Mouse (Mus musculus) retina, postnatal 1 day (tissue): ENCODE measurements around the gene Pecr.
"Not testable (repeated sequence)": the region's sequence is repeated elsewhere in the genome, so short reads cannot be mapped to it uniquely, and the experiment has no call there.

Experiments used
- DNase-seq: peaks from one replicate; pipeline ENCODE4 v3.0.0-alpha.2; 2012

Gene Pecr

GRCm38 (mm10) chr1:72286904-72287303, 2.8 kb upstream of the Pecr start:
- DNase-seq, result peak; percentile 88

- no peak for DNase-seq
These were observed 425 bp upstream of the Pecr start for GRCm38 (mm10) chr1:72284539-72284938.

- DNase-seq, result no peak
These were observed 1.5 kb downstream of the Pecr start for GRCm38 (mm10) chr1:72282604-72283003.

GRCm38 (mm10) chr1:72278085-72278484, 6.0 kb downstream of the Pecr start:
- DNase-seq, result no peak

- DNase-seq, result no peak
These were observed 21.0 kb downstream of the Pecr start for GRCm38 (mm10) chr1:72263099-72263498.

- no peak for DNase-seq
These were observed 27.5 kb downstream of the Pecr start for GRCm38 (mm10) chr1:72256381-72257256.

- DNase-seq, result no peak
These were observed 28.3 kb downstream of the Pecr start for GRCm38 (mm10) chr1:72255854-72256175.

GRCm38 (mm10) chr1:72255062-72255853, 28.9 kb downstream of the Pecr start:
- peak; percentile 93 for DNase-seq

GRCm38 (mm10) chr1:72254545-72255061, 29.5 kb downstream of the Pecr start:
- peak; percentile 96 for DNase-seq

- DNase-seq, result no peak
These were observed 30.1 kb downstream of the Pecr start for GRCm38 (mm10) chr1:72253881-72254491.

GRCm38 (mm10) chr1:72251806-72252205, 32.3 kb downstream of the Pecr start:
- DNase-seq, result no peak

- DNase-seq, result not testable (repeated sequence)
These were observed 35.8 kb downstream of the Pecr start for GRCm38 (mm10) chr1:72248226-72248737.

GRCm38 (mm10) chr1:72244317-72245036, 39.6 kb downstream of the Pecr start:
- DNase-seq, result peak; percentile 92

- peak; percentile 98 for DNase-seq
These were observed 40.3 kb downstream of the Pecr start for GRCm38 (mm10) chr1:72243656-72244316.

- no peak for DNase-seq
These were observed 41.5 kb downstream of the Pecr start for GRCm38 (mm10) chr1:72242581-72243143.

- DNase-seq, result not testable (repeated sequence)
These were observed 45.0 kb downstream of the Pecr start for GRCm38 (mm10) chr1:72239113-72239512.

GRCm38 (mm10) chr1:72238016-72238580, 46.0 kb downstream of the Pecr start:
- no peak for DNase-seq

- DNase-seq, result peak; percentile 56
These were observed 46.9 kb downstream of the Pecr start for GRCm38 (mm10) chr1:72237007-72237775.

GRCm38 (mm10) chr1:72236363-72237006, 47.6 kb downstream of the Pecr start:
- peak; percentile 89 for DNase-seq

GRCm38 (mm10) chr1:72232592-72232991, 51.5 kb downstream of the Pecr start:
- DNase-seq, result not testable (repeated sequence)
